Mouse (Mus musculus) kidney, postnatal 36 days (tissue): ENCODE results near the gene Trappc4.
"Not testable (repeated sequence)": the region's sequence is repeated elsewhere in the genome, so short reads cannot be mapped to it uniquely, and the experiment has no call there.

Experiments used
- DNase-seq, 2 experiments: peaks; one replicate each; pipeline ENCODE4 v3.0.0; 2021 to 2022; ENCODE audit warnings: mixed read lengths in 2 of 2

Trappc4 gene

GRCm38 (mm10) chr9:44407752-44408097 is 325 bp upstream of the Trappc4 start:
- no peak for DNase-seq

GRCm38 (mm10) chr9:44405011-44405410 is 2.4 kb downstream of the Trappc4 start:
- DNase-seq = no peak

- DNase-seq = peak; percentile 80 to 91
These were observed 6.3 kb downstream of the Trappc4 start for GRCm38 (mm10) chr9:44401081-44401480.

GRCm38 (mm10) chr9:44399795-44400114 is 7.6 kb downstream of the Trappc4 start:
- DNase-seq = peak; percentile 49 to 66

GRCm38 (mm10) chr9:44399114-44399794 is 8.1 kb downstream of the Trappc4 start:
- DNase-seq = peak in 1 of 2 experiments; percentile 34

GRCm38 (mm10) chr9:44398551-44398950 is 8.8 kb downstream of the Trappc4 start:
- DNase-seq = peak in 1 of 2 experiments; percentile 19

GRCm38 (mm10) chr9:44398087-44398486 is 9.3 kb downstream of the Trappc4 start:
- peak; percentile 87 to 91 for DNase-seq

- peak; percentile 97 to 99 for DNase-seq
These were observed 10.6 kb downstream of the Trappc4 start, which contains the start of gene Slc37a4 for GRCm38 (mm10) chr9:44396684-44397411. Slc37a4 (plus strand) TSS chr9:44396852.

- peak; percentile 77 to 92 for DNase-seq
These were observed 15.9 kb downstream of the Trappc4 start for GRCm38 (mm10) chr9:44391466-44391865.

GRCm38 (mm10) chr9:44389273-44389672 is 18.1 kb downstream of the Trappc4 start:
- peak; percentile 62 to 80 for DNase-seq

- DNase-seq = peak; percentile 62 to 78
These were observed 20.2 kb downstream of the Trappc4 start for GRCm38 (mm10) chr9:44387221-44387620.

- DNase-seq = no peak
These were observed 22.8 kb downstream of the Trappc4 start for GRCm38 (mm10) chr9:44384596-44384995.

GRCm38 (mm10) chr9:44379862-44380261 is 27.5 kb downstream of the Trappc4 start:
- DNase-seq = no peak

GRCm38 (mm10) chr9:44379054-44379834 is 28.2 kb downstream of the Trappc4 start, which contains the start of gene Hyou1:
Hyou1 (plus strand) TSS chr9:44379490.
- peak; percentile 99 for DNase-seq

- DNase-seq = no peak
These were observed 29.2 kb downstream of the Trappc4 start for GRCm38 (mm10) chr9:44378153-44378730.

- DNase-seq = not testable (repeated sequence)
These were observed 30.1 kb downstream of the Trappc4 start for GRCm38 (mm10) chr9:44377335-44377734.

GRCm38 (mm10) chr9:44376141-44376540 is 31.3 kb downstream of the Trappc4 start:
- DNase-seq = no peak

- no peak for DNase-seq
These were observed 34.0 kb downstream of the Trappc4 start for GRCm38 (mm10) chr9:44373386-44373785.

- DNase-seq = peak; percentile 38 to 77
These were observed 42.9 kb downstream of the Trappc4 start for GRCm38 (mm10) chr9:44364480-44364879.

- DNase-seq = not testable (repeated sequence)
These were observed 45.5 kb downstream of the Trappc4 start for GRCm38 (mm10) chr9:44361931-44362330.

- DNase-seq = peak; percentile 95 to 97
These were observed 46.0 kb downstream of the Trappc4 start, which contains the start of gene Vps11 for GRCm38 (mm10) chr9:44361190-44361917. Vps11 (minus strand) TSS chr9:44361670.

- peak in 1 of 2 experiments; percentile 23 for DNase-seq
These were observed 50.2 kb downstream of the Trappc4 start for GRCm38 (mm10) chr9:44357207-44357606.
